Mouse (Mus musculus): Measurements from ENCODE around the gene Tjap1.

DNA sequence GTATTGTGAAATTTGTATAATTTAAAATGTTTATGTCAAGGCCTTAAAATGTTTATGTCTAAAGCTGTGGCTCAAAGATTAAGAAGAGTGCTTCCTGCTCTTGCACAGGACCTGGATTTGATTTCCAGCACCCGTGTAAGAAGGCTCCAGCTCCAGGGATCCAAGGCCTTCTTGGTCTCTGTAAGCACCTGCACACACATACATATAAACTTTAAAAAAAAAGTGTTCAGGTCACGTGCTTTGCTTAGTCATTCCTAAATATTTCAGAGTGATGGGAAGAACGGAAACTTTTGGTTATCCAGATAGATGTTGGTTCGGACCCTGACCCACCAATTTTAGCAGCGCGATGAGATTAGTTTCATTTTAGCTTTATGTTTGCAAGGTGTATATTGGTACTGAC lies 45.9 kb upstream of the Tjap1 start:
- TF ChIP-seq CTCF (IDR thresholded peaks at IDR 0.05; ENCODE audit: insufficient read depth, low read length) (no peak), POLR2A (IDR thresholded peaks at IDR 0.05; ENCODE audit: borderline replicate concordance, extremely low read depth, low read depth, low read length) (no peak)

Data from lung, adult 2 months (tissue).